Mouse (Mus musculus): ENCODE measurements around the gene Hspg2.
A peak's percentile ranks its signal among the peaks of the same experiment; 100 is the strongest.

The Hspg2 gene

GRCm38 (mm10) chr4:137480191-137480992 is 11.8 kb downstream of the Hspg2 start:
- DNase-seq (ENCODE audit: low read depth, low spot score), result no peak

GRCm38 (mm10) chr4:137480993-137481340 is 12.4 kb downstream of the Hspg2 start:
- no peak for DNase-seq (ENCODE audit: low read depth, low spot score)

DNA sequence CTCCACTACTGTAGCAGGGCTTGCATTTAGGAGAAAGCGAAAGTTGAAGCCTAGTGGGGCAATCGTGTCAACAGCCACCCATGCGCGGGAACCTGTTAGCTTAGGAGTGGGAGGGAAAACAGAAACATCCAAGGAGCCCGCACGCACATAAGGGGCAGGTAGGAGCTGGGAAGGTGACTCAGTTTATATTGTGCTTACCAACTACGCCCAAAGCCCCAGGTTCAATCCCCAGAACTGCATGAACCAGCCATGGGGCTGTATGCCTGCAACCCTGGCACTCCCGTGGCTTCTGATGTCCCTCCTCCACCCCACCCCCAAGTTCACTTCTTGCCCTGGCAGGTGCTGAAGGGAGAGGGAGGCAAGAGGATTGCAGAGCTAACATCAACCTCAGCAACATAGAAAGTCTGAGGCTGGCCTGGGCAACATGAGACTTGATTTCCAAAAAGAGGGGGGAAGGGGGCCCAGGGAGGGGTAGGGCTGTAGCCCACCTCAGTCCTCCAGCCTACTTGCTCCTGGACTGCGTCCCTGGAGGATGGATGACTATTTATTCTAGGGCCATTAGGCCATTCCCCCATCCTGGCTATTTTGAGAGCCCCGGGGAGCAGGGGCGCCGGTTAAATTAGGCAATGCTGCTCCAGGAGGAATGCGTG is 12.9 kb downstream of the Hspg2 start:
- no peak for DNase-seq (ENCODE audit: low read depth, low spot score)

DNA sequence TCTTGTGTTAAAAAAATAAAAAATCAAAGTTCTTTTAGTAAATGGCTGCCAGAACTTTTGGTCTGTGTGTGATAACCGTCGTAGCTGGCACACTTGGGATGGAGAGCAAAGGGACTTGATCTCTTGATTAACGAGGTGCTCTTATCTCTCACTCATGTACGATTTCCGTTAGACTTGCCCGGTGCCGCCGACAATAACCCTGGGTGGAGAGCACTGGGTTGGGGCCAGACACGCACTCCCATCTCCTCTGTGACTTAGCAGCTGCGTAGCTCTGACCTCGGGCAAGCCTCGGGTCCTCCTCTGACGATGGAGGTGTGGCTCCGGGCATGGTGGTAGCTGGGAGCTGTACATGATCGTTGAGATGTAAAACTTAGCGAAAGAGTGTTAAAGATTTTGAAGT is 15.3 kb downstream of the Hspg2 start:
- no peak for DNase-seq (ENCODE audit: low read depth, low spot score)

- DNase-seq (ENCODE audit: low read depth, low spot score), result no peak
These were observed 16.0 kb downstream of the Hspg2 start for GRCm38 (mm10) chr4:137484586-137484985.

GRCm38 (mm10) chr4:137485258-137485960 is 16.8 kb downstream of the Hspg2 start:
- no peak for DNase-seq (ENCODE audit: low read depth, low spot score)

DNA sequence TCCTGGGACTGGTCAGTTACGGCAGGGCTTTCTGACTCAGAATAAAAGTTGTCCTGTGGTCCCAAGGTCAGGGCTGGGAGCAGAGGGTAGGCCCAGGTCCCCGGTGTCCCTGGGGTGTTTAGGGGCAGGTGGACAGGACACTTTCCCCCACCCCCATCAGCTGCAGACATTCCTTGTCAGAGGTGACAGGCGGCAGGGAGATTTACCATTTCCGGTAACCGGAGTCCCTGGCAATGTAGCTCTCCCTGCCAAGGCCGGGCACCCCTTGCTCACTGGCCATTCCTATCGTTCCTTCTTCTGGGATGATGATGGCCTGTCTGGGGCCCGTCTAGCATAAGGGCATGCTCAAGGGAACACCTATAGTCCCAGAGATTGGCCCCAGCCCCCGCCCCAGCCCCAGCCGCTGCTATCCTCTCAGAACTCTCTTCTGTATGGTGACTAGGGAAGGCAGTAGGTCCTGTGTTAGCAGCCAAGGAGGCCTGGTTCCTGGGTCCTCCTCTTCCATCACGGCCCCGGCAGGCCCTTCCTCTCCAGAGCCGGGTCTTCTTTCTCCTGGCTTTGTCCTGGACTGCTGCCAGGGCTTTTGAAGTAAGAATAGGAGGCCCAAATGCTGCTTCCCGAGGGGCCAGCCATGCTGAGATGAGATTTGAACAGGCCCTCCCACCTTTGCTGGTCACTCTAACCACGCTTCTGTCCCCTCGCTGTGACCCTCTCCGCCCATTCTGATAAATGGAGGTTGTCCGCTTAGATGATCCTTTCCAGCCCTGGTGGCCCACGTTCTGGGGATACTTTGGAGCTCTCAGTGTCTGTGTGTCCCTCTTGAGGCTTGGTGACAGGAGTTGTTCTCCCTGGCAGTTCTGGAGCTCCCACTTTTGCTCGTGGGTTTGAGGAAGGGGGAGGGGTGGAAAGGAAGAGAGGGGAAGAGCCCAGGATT is 17.8 kb downstream of the Hspg2 start:
- DNase-seq (ENCODE audit: low read depth, low spot score), result no peak

GRCm38 (mm10) chr4:137487286-137488000 is 18.9 kb downstream of the Hspg2 start:
- DNase-seq (ENCODE audit: low read depth, low spot score), result no peak

- no peak for DNase-seq (ENCODE audit: low read depth, low spot score)
These were observed 19.5 kb downstream of the Hspg2 start for GRCm38 (mm10) chr4:137488038-137488437.

GRCm38 (mm10) chr4:137488571-137489303 is 20.2 kb downstream of the Hspg2 start:
- peak; percentile 76 for DNase-seq (ENCODE audit: low read depth, low spot score)

- no peak for DNase-seq (ENCODE audit: low read depth, low spot score)
These were observed 21.4 kb downstream of the Hspg2 start for GRCm38 (mm10) chr4:137489996-137490395.

- no peak for DNase-seq (ENCODE audit: low read depth, low spot score)
These were observed 24.0 kb downstream of the Hspg2 start for GRCm38 (mm10) chr4:137492563-137492962.

- no peak for DNase-seq (ENCODE audit: low read depth, low spot score)
These were observed 24.6 kb downstream of the Hspg2 start for GRCm38 (mm10) chr4:137493187-137493586.

DNA sequence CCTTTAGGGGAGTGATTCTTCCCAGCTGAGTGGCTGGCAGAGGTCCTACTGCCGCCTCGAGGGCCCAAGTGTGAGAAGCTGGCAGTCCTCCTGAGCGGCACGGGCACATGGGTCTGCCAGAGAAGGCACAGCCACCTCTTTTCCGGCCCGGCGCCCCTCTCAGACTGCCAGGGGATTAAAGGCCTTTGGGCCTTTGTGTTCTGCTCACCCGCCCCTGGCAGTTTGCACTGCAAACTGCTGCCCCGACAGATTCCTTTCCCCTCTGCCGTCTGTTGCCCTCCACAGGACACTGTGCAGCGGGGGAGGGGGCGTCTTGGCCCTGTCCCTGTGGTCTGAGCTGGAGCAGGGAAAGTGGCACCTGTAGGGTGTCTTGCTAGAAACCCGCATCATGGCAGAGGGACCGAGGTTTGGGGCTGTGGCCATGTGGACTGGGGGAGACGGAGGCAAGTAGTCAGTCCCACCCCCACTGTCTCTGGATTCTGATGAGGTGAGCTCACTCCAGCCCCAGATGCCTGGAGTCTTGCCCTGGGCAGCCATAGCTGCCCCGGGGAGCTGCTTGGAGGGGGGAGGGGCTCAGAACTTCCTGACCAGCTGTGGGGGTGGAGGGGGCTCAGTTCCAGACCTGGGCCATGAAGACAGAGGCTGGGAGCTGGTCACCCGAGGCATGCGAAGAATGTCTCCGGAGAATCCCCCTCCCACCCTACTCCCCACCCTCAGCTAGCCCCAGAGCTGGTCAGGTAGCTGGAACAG is 26.4 kb downstream of the Hspg2 start:
- DNase-seq (ENCODE audit: low read depth, low spot score), result peak; percentile 70

DNA sequence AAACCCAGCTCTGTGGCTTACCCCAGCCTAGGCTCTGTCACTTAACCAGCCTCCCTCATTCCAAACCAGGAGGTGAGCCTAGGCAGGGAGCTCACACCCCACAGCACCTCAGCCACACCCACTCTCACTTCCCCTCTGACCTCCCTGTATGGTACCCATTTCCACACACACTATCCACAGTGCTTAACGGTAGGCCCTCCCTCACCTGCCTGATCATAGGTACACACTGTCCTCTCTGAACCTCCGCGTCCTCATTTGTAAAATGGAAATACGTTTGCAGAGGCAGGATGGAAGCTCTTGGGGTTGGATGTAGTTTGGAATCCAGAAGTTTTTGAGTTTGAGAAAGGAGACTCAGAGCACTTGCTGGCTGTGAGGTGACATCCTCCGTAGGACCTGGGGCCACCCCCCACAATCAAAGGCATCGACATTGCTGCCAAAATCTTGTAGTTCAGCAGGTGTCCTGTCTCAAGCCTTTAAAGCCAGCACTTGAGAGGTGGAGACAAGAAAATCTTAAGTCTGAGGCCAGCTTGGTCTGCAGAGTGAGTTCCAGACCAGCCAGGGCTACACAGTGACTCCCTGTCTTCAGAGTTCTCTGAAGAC is 27.0 kb downstream of the Hspg2 start:
- DNase-seq (ENCODE audit: low read depth, low spot score), result no peak

DNA sequence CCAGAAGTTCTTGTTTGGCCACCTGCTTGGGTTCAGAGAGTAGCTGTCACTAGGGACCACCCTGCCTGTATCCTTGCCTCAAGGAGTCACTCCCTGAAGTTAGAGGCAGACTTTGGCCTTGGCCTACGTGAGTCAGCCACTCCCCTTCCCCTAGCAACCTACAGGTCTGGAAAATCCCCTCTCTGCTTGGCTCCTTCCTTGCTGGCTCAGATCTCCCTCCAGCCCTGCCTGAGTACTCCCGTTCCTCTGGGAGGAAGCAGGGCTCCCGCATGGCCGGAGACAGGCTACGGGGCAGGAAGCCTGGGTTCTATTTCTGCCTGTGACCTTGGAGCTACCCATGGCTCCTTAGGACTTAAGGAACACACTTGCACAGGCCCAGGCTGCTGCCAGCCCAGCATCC is 28.8 kb downstream of the Hspg2 start:
- DNase-seq (ENCODE audit: low read depth, low spot score), result peak; percentile 66

- no peak for DNase-seq (ENCODE audit: low read depth, low spot score)
These were observed 29.5 kb downstream of the Hspg2 start for GRCm38 (mm10) chr4:137497892-137498722.

Measured in ZHBTc4 (cell line).